Mouse (Mus musculus): ENCODE data around the gene Olfr1202.

Gene Olfr1202

GRCm38 (mm10) chr2:88814196-88814595 is at the start of gene Olfr1202:
TSS of gene Olfr1202 (plus strand) at chr2:88814496.
- DNase-seq (ENCODE audit: low read depth, low spot score), result no peak

- DNase-seq (ENCODE audit: low read depth, low spot score), result no peak
These were observed 43.9 kb upstream of the Olfr1202 start, which contains the start of gene Olfr1200 for GRCm38 (mm10) chr2:88770388-88770787. TSS of gene Olfr1200 (minus strand) at chr2:88770488.

- no peak for DNase-seq (ENCODE audit: low read depth, low spot score)
These were observed 21.6 kb upstream of the Olfr1202 start, which contains the start of gene Olfr1201 for GRCm38 (mm10) chr2:88792736-88793135. TSS of gene Olfr1201 (plus strand) at chr2:88793036.

GRCm38 (mm10) chr2:88829437-88829836 is 15.1 kb downstream of the Olfr1202 start, which contains the start of gene Olfr1205:
TSS of gene Olfr1205 (plus strand) at chr2:88829737.
- DNase-seq (ENCODE audit: low read depth, low spot score), result no peak

GRCm38 (mm10) chr2:88838477-88838876 is 24.2 kb downstream of the Olfr1202 start:
- DNase-seq (ENCODE audit: low read depth, low spot score), result no peak

GRCm38 (mm10) chr2:88848992-88849391 is 34.7 kb downstream of the Olfr1202 start, which contains the start of gene Olfr1204:
TSS of gene Olfr1204 (plus strand) at chr2:88849292.
- no peak for DNase-seq (ENCODE audit: low read depth, low spot score)

GRCm38 (mm10) chr2:88862931-88863330 is 48.6 kb downstream of the Olfr1202 start, which contains the start of gene Olfr1206:
TSS of gene Olfr1206 (plus strand) at chr2:88863231.
- DNase-seq (ENCODE audit: low read depth, low spot score), result no peak
